In genomic region chr4:142071243-142071991, GRCm38 (mm10) we compare ENCODE assay signal across 8 mouse cellular contexts. TPM values are rescaled to one million over a fixed set of nuclear protein-coding genes. Genes with fewer than 3 reads are reported as not detected.
DNase-seq lines count a peak whose midpoint lies in the region; TF ChIP-seq lines count a peak whose summit lies in the region.
"Had no signal": no experiment of that assay in that cellular context is flagged by ENCODE, and none has a peak within 500 bp of the region (broad histone marks: within the 10 kb centered on the region; RNA-seq: fewer than 3 reads in every experiment).

No protein-coding gene starts in this region.

- no peak for TF ChIP-seq CTCF in layer of hippocampus, adult 2 months (conservative IDR thresholded peaks at IDR 0.05)
- TF ChIP-seq CTCF in small intestine, adult 2 months (IDR thresholded peaks at IDR 0.05; ENCODE audit: extremely low read depth, insufficient read length, insufficient replicate concordance, low read depth, low read length): no peak

- H3K27ac ChIP-seq in layer of hippocampus, adult 2 months: peak overlapping the region; percentile 53; the same call in 1 of the 2 replicates
- H3K27ac ChIP-seq in small intestine, adult 2 months (ENCODE audit: insufficient read depth, low read depth, low read length): peak overlapping the region; percentile 65
- H3K27ac ChIP-seq: limb, embryonic 15.5 days had no signal

- DNase-seq in layer of hippocampus, adult 2 months (ENCODE audit: low spot score in 2 of 2): no peak
- no peak for DNase-seq in layer of hippocampus, adult 8-10 months (ENCODE audit: low spot score in 2 of 2)
- peak; percentile 77 for DNase-seq in cerebellum, adult 8-10 months
- peak; percentile 70 for DNase-seq in forelimb bud, embryonic 11.5 days (ENCODE audit: low read depth, low spot score)
- no peak for DNase-seq in gastrocnemius, adult 8-10 months (ENCODE audit: low spot score in 2 of 2)
- no peak for DNase-seq in spleen, postnatal 14 days (ENCODE audit: low spot score in 2 of 2)

- TF ChIP-seq POLR2A in small intestine, adult 2 months (IDR thresholded peaks at IDR 0.05; ENCODE audit: low read depth, low read length): no peak

- no peaks in the 10 kb centered on the region for H3K27me3 ChIP-seq in small intestine, adult 2 months (ENCODE audit: control insufficient read depth, insufficient read depth, low read length)
- H3K27me3 ChIP-seq: limb, embryonic 15.5 days had no signal

- 13% methylated on average over 18 of the region's 18 CpGs for WGBS in small intestine, adult 2 months

- H3K4me1 ChIP-seq in small intestine, adult 2 months (ENCODE audit: control insufficient read depth, insufficient read depth, insufficient read length, low read length): peaks cover 20% of the 10 kb centered on the region

- no peak overlapping the region for H3K4me3 ChIP-seq in layer of hippocampus, adult 2 months
- no peak overlapping the region for H3K4me3 ChIP-seq in small intestine, adult 2 months (ENCODE audit: low read depth, low read length)
- H3K4me3 ChIP-seq: limb, embryonic 15.5 days had no signal

- H3K36me3 ChIP-seq in small intestine, adult 2 months (ENCODE audit: control insufficient read depth, insufficient read depth, low read length): peaks cover 8% of the 10 kb centered on the region
- H3K36me3 ChIP-seq: limb, embryonic 15.5 days had no signal

RNA-seq across cellular contexts. Expression of gene Tmem51, which starts 12.7 kb away (rescaled TPM):
- total RNA-seq in layer of hippocampus, adult 2 months (2021): 1 to 10 TPM; 3.9 to 4.5 TPM
- 1 to 10 TPM; 3.4 to 7.1 (median 6.0) TPM for total RNA-seq in layer of hippocampus, adult 8-10 months (2022)
- 21.0 and 30.5 TPM in 2 replicates for polyA plus RNA-seq in small intestine, adult 2 months (2012; rRNA removed)
- total RNA-seq in gastrocnemius, adult 8-10 months (2022): under 1 TPM; 0.22 to 0.86 (median 0.72) TPM

RNA-seq across cellular contexts. Expression of gene Fhad1, which starts 56.5 kb away (rescaled TPM):
- total RNA-seq in layer of hippocampus, adult 2 months (2021): 10 to 100 TPM in 1 of 2 experiments, 1 to 10 TPM in 1; 8.8 to 13.0 TPM
- 10 to 100 TPM in 1 of 4 experiments, 1 to 10 TPM in 3; 6.9 to 10.4 (median 9.0) TPM for total RNA-seq in layer of hippocampus, adult 8-10 months (2022)
- polyA plus RNA-seq in small intestine, adult 2 months (2012; rRNA removed): 0.03 and 0.05 TPM in 2 replicates
- total RNA-seq in gastrocnemius, adult 8-10 months (2022): not detected

Comparison
In these comparisons a context has a peak if more than half of its experiments do, and no peak if none do; other contexts are left out.
1. DNase-seq: peak in cerebellum, adult 8-10 months (single experiment) and forelimb bud, embryonic 11.5 days (single experiment); none in layer of hippocampus, adult 2 months (0 of 2), layer of hippocampus, adult 8-10 months (0 of 2), gastrocnemius, adult 8-10 months (0 of 2) and spleen, postnatal 14 days (0 of 2).
2. RNA of gene Fhad1, which starts 56.5 kb away (total RNA-seq): 8.8 to 13.0 TPM in layer of hippocampus, adult 2 months and 6.9 to 10.4 TPM in layer of hippocampus, adult 8-10 months; not detected in gastrocnemius, adult 8-10 months; every median in the first group is over 4 times any median in the second.